Mouse (Mus musculus) liver, embryonic 11.5 days (tissue): Measurements from ENCODE around the gene Dcp1b. TPM values are rescaled to one million over a fixed set of nuclear protein-coding genes. Genes with fewer than 3 reads are reported as not detected.
"Not testable (repeated sequence)": the region's sequence is repeated elsewhere in the genome, so short reads cannot be mapped to it uniquely, and the experiment has no call there.

Source experiments
- ATAC-seq: fragments of 200-750 bp; cut with Nextera tagmentation; replicated peaks from 2 replicates; pipeline ENCODE4 v1.8.0; 2017; ENCODE audit warnings: moderate number of reproducible peaks, mild to moderate bottlenecking, moderate TSS enrichment, moderate library complexity; ENCODE audit not compliant: low FRiP score
- DNase-seq: peaks from one replicate; pipeline ENCODE4 v3.0.0-alpha.2; 2017; ENCODE audit warnings: low spot score
- H3K27ac ChIP-seq: fragments of 300-500 bp; sonication (generic); 2 replicates; pipeline ENCODE4 v1.5.1; 2014; ENCODE audit warnings: mild to moderate bottlenecking, low read depth, low read length, control low read depth
- H3K27me3 ChIP-seq: fragments of 300-500 bp; sonication (generic); replicated peaks from 2 replicates; pipeline ENCODE4 v1.6.1; 2014; ENCODE audit warnings: low read length, mixed read lengths; ENCODE audit not compliant: control insufficient read depth, insufficient read depth
- H3K36me3 ChIP-seq: fragments of 300-500 bp; sonication (generic); 2 replicates; pipeline ENCODE4 v1.6.1; 2014; ENCODE audit warnings: mild to moderate bottlenecking, low read length, moderate library complexity, mixed read lengths; ENCODE audit not compliant: control insufficient read depth, insufficient read depth
- H3K4me1 ChIP-seq: fragments of 300-500 bp; sonication (generic); replicated peaks from 2 replicates; pipeline ENCODE4 v1.6.1; 2014; ENCODE audit warnings: low read length, mixed read lengths; ENCODE audit not compliant: control insufficient read depth, insufficient read depth
- H3K4me2 ChIP-seq: fragments of 300-500 bp; sonication (generic); 2 replicates; pipeline ENCODE4 v1.6.1; 2014; ENCODE audit warnings: mild to moderate bottlenecking, control low read depth, moderate library complexity
- H3K4me3 ChIP-seq: fragments of 300-500 bp; sonication (generic); 2 replicates; pipeline ENCODE4 v1.5.1; 2014; ENCODE audit warnings: low read depth, low read length, control low read depth
- H3K9ac ChIP-seq: fragments of 300-500 bp; sonication (generic); 2 replicates; pipeline ENCODE4 v1.6.1; 2014; ENCODE audit warnings: low read depth, low read length, control low read depth
- H3K9me3 ChIP-seq: fragments of 300-500 bp; sonication (generic); 2 replicates; pipeline ENCODE4 v1.6.1; 2016; ENCODE audit warnings: low read length, inconsistent platforms, mixed read lengths; ENCODE audit not compliant: control insufficient read depth
- WGBS: fragments of 180-500 bp; shearing (Covaris S2); extraction: QIAGEN DNeasy Blood & Tissue Kit; methylation state at CpG from one replicate; pipeline ENCODE4 v1.1.7; 2014; 5-methylcytosine and 5-hydroxymethylcytosine counted together
- polyA plus RNA-seq: library from polyadenylated mRNA; unstranded; fragments of >200 nt; fragmentation: Nextera tagmentation; extraction: Ambion mirVana; gene quantifications from 2 replicates; pipeline ENCODE4 v1.2.1, GENCODE M21; 2014

Gene Dcp1b
- polyA plus RNA-seq, 1 experiment from 2014 or later: 7.8 TPM

- Histone ChIP-seq H3K9ac (no peak overlapping the region), H3K4me1 (0 out of 2 replicates have a peak, but pooled peaks cover 3% of the 10 kb centered on the region), H3K4me2 (no peak overlapping the region), H3K36me3 (no peaks in the 10 kb centered on the region), H3K27me3 (no peaks in the 10 kb centered on the region), H3K27ac (peak overlapping the region; percentile 32; the same call in 1 of the 2 replicates), H3K9me3 (no peaks in the 10 kb centered on the region), H3K4me3 (no peak overlapping the region)
- DNase-seq (no peak), ATAC-seq (peak; percentile 45; the same call in 1 of the 2 replicates)
- WGBS: 71% methylated on average over 5 of the region's 5 CpGs
Observed at GRCm38 (mm10) chr6:119200362-119200761, 25.3 kb downstream of the Dcp1b start.

- H3K4me3 ChIP-seq: no peak overlapping the region
- no peak for ATAC-seq
- no peaks in the 10 kb centered on the region for H3K36me3 ChIP-seq
- WGBS: 87% methylated on average over 4 of the region's 4 CpGs
- H3K4me2 ChIP-seq: no peak overlapping the region
- no peaks in the 10 kb centered on the region for H3K9me3 ChIP-seq
- H3K27me3 ChIP-seq: no peaks in the 10 kb centered on the region
- no peak overlapping the region for H3K27ac ChIP-seq
- 0 out of 2 replicates have a peak, but pooled peaks cover 3% of the 10 kb centered on the region for H3K4me1 ChIP-seq
- DNase-seq: no peak
- H3K9ac ChIP-seq: no peak overlapping the region
Observed at GRCm38 (mm10) chr6:119201575-119201974, 26.5 kb downstream of the Dcp1b start.

GRCm38 (mm10) chr6:119204286-119204685 lies 29.2 kb downstream of the Dcp1b start:
- DNase-seq (no peak), ATAC-seq (no peak)
- no peaks in the 10 kb centered on the region for H3K4me1 ChIP-seq
- no peak overlapping the region for H3K4me2 ChIP-seq
- H3K9me3 ChIP-seq: no peaks in the 10 kb centered on the region
- no peaks in the 10 kb centered on the region for H3K27me3 ChIP-seq
- H3K4me3 ChIP-seq: no peak overlapping the region
- no peaks in the 10 kb centered on the region for H3K36me3 ChIP-seq
- H3K9ac ChIP-seq: no peak overlapping the region
- 77% methylated on average over 7 of the region's 7 CpGs for WGBS
- H3K27ac ChIP-seq: no peak overlapping the region

DNA sequence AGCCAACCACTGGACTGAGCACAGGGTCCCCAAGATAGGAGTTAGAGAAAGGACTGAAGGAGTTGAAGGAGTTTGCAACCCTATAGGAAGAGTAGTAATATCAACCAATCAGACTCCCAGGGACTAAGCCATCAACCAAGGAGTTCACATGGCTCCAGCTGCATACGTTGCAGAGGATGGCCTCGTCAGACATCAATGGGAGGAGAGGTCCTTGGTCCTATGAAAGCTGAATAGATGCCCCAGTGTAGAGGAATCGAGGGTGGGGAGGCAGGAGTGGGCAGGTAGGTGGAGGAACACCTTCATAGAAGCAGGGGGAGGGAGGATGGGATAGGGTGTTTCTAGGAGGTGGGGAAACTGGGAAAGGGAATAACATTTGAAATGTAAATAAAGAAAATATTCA lies 29.9 kb downstream of the Dcp1b start:
- Histone ChIP-seq H3K4me1 (no peaks in the 10 kb centered on the region), H3K4me2 (no peak overlapping the region), H3K27me3 (no peaks in the 10 kb centered on the region), H3K9me3 (no peaks in the 10 kb centered on the region), H3K9ac (no peak overlapping the region), H3K36me3 (no peaks in the 10 kb centered on the region), H3K4me3 (no peak overlapping the region), H3K27ac (no peak overlapping the region)
- WGBS: 78% methylated on average over 3 of the region's 3 CpGs
- DNase-seq (no peak), ATAC-seq (no peak)

GRCm38 (mm10) chr6:119206006-119206405 lies 31.0 kb downstream of the Dcp1b start:
- 92% methylated on average over 7 of the region's 7 CpGs for WGBS
- not testable (repeated sequence) for DNase-seq, H3K4me2 ChIP-seq, ATAC-seq, H3K27ac ChIP-seq, H3K36me3 ChIP-seq, H3K4me3 ChIP-seq, H3K9ac ChIP-seq, H3K27me3 ChIP-seq, H3K4me1 ChIP-seq, H3K9me3 ChIP-seq

- no peak for ATAC-seq
- peaks cover 3% of the 10 kb centered on the region; the same call in 1 of the 2 replicates for H3K36me3 ChIP-seq
- no peak overlapping the region for H3K4me2 ChIP-seq
- DNase-seq: no peak
- 77% methylated on average over 5 of the region's 5 CpGs for WGBS
- no peak overlapping the region for H3K27ac ChIP-seq
- no peak overlapping the region for H3K9ac ChIP-seq
- no peak overlapping the region for H3K4me3 ChIP-seq
- H3K4me1 ChIP-seq: no peaks in the 10 kb centered on the region; the same call in 1 of the 2 replicates
- H3K9me3 ChIP-seq: no peaks in the 10 kb centered on the region
- H3K27me3 ChIP-seq: no peaks in the 10 kb centered on the region
Observed at GRCm38 (mm10) chr6:119213375-119213774, 38.3 kb downstream of the Dcp1b start.

DNA sequence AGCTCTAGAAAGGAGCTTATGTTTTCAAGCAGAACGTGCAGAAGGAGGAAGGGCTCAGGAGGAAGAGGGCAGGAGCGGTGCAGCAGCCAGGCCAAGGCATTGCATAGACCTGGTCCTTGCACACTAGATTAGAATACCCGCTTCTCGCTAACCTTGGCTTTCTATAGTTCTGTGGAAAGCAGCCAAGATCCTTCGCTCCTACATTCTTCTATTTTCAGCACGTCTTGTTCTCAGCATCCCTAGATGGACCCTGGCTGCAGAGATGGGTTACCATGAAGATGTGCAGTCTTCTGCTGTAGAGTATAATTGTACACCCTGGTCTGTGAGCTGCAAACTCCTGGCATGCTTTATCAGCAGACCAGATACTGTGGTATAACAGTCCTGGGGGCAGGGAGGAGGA lies 39.1 kb downstream of the Dcp1b start:
- Histone ChIP-seq H3K4me2 (no peak overlapping the region), H3K36me3 (peaks cover 3% of the 10 kb centered on the region; the same call in 1 of the 2 replicates), H3K4me1 (no peaks in the 10 kb centered on the region; the same call in 1 of the 2 replicates), H3K9ac (no peak overlapping the region), H3K4me3 (no peak overlapping the region), H3K9me3 (no peaks in the 10 kb centered on the region), H3K27me3 (no peaks in the 10 kb centered on the region), H3K27ac (no peak overlapping the region)
- DNase-seq (no peak), ATAC-seq (no peak)
- WGBS: 78% methylated on average over 6 of the region's 6 CpGs

- H3K4me2 ChIP-seq: no peak overlapping the region
- no peaks in the 10 kb centered on the region for H3K27me3 ChIP-seq
- no peaks in the 10 kb centered on the region for H3K9me3 ChIP-seq
- no peak for DNase-seq
- peaks cover 3% of the 10 kb centered on the region; the same call in 1 of the 2 replicates for H3K36me3 ChIP-seq
- H3K27ac ChIP-seq: no peak overlapping the region
- no peak overlapping the region for H3K9ac ChIP-seq
- ATAC-seq: no peak
- 85% methylated on average over 10 of the region's 10 CpGs for WGBS
- H3K4me3 ChIP-seq: no peak overlapping the region
- no peaks in the 10 kb centered on the region; the same call in 1 of the 2 replicates for H3K4me1 ChIP-seq
Observed at GRCm38 (mm10) chr6:119215040-119215613, 40.1 kb downstream of the Dcp1b start.

- no peak overlapping the region for H3K4me2 ChIP-seq
- no peaks in the 10 kb centered on the region; the same call in 1 of the 2 replicates for H3K4me1 ChIP-seq
- WGBS: 47% methylated on average over 4 of the region's 4 CpGs
- no peak overlapping the region for H3K27ac ChIP-seq
- ATAC-seq (no peak), DNase-seq (no peak)
- H3K36me3 ChIP-seq: peaks cover 3% of the 10 kb centered on the region; the same call in 1 of the 2 replicates
- no peak overlapping the region for H3K4me3 ChIP-seq
- H3K27me3 ChIP-seq: no peaks in the 10 kb centered on the region
- H3K9me3 ChIP-seq: no peaks in the 10 kb centered on the region
- H3K9ac ChIP-seq: no peak overlapping the region
Observed at GRCm38 (mm10) chr6:119217661-119218060, 42.6 kb downstream of the Dcp1b start.
